Mouse (Mus musculus): ENCODE data around the gene Kcns3.

Kcns3 gene

GRCm38 (mm10) chr12:11132418-11132817 lies 18.4 kb downstream of the Kcns3 start:
- no peak for TF ChIP-seq GATA4 (IDR thresholded peaks at IDR 0.05; ENCODE audit: insufficient replicate concordance, low read length)

DNA sequence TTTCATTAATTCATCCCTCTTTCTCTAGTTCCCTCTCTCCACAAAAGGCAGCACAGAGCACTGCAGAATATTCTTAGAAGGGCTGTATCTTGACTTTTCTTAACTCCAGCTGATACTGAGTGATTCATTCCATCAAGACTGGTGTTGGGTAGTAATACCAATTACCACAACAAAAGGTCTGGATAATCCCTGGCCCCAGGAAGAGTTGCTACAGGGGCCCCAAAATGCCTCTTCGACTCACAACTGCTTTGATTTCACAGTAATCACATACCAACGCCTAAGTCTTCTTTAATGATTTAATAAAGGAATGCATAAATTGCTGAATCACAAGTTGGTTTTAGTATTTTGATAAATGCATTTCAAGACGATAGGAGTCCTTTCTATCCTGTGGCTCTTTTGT lies 21.7 kb downstream of the Kcns3 start:
- no peak for TF ChIP-seq GATA4 (IDR thresholded peaks at IDR 0.05; ENCODE audit: insufficient replicate concordance, low read length)

GRCm38 (mm10) chr12:11126186-11126759 lies 24.6 kb downstream of the Kcns3 start:
- no peak for TF ChIP-seq GATA4 (IDR thresholded peaks at IDR 0.05; ENCODE audit: insufficient replicate concordance, low read length)

- no peak for TF ChIP-seq GATA4 (IDR thresholded peaks at IDR 0.05; ENCODE audit: insufficient replicate concordance, low read length)
Observed at GRCm38 (mm10) chr12:11101565-11101964, 49.3 kb downstream of the Kcns3 start.

DNA sequence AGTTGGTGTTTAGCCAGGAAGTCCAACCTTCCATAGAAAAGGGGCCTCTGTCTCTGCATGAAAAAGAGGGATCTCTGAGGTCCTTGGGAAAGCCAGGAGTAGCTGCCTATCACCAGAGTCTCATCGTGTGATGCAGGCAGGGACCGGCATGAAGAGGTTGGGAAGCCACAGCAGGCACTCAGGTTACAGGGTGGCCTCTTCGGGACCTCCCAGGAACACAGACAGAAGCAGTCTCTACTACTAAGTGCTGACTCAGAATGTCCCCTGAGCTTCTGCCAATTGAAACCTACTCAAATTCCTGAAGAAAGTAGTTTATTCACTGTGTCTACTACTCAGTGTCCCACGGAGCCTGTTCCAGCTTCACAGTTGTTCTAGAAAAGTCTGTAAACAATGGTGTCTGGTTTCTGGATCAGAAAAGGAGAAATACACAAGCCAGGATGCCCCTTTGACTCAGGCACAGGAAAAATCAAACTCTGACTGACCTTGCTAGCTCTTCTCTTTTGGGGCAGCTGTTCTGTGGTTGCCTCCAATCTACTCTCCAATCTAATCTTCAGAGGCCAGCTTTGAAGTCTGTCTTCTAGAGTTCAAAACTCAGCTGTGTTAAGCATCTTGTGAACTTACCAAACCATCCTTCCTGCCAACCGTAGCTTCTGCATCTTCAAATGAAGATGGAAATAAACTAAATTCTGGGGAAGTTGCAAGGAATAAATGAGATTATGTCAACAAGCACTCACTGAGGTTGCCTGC lies 62.1 kb downstream of the Kcns3 start:
- TF ChIP-seq GATA4 (IDR thresholded peaks at IDR 0.05; ENCODE audit: insufficient replicate concordance, low read length): no peak

DNA sequence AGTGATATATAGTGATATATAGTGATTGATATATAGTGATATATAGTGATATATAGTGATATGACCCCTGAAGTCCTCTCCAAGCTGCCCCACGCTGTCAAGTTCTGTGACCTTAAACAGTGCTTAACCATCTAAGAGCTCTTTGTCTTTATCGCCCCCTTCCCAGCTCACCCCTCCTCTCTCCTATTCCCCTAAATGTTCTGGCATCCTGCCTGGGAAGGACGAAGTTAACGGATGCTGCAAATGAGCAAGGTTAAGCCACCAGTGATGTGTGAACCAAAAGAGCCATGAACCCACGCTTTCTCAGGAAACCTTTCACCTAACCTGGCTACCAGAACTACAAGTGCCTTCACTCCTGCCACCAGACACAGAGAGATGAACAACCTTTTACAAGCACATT lies 64.0 kb downstream of the Kcns3 start:
- TF ChIP-seq GATA4 (IDR thresholded peaks at IDR 0.05; ENCODE audit: insufficient replicate concordance, low read length): no peak

DNA sequence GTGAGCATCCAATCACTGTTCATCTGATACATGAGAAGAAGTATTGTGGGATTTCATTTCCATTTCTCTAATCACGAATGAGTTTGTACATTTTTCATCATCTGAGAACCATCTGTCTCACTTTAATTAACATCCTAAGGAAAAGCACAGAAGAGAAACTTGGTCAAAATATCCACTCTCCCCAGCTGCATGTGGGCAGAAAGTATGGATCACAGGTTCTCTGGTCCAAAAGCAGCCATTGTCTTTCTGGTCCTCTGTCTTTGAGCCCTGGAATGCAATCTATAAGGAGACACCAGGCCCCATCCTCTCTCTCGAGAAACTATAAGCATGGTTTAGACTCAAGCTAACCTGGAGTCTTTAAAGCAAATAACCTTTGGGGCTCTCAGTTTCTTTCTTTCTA lies 79.8 kb downstream of the Kcns3 start:
- no peak for TF ChIP-seq GATA4 (IDR thresholded peaks at IDR 0.05; ENCODE audit: insufficient replicate concordance, low read length)

DNA sequence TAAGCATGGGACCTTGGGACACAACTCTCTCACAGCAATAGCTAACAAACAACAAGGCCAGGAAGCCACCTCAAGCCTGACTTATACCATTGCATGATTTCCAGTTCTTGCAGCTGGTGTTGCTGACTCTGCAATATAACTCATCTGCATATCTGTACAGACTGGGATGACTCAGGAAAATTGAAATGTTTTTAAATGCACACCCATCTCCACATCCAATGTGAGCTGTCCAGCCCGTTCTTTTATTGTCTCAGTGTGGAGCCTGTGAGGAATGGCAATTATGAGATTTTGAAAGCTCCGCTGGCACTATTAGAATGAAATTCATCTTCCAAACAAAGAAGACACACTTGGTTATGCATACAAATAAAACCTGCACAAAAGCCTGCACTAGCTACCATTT lies 84.0 kb downstream of the Kcns3 start:
- no peak for TF ChIP-seq GATA4 (IDR thresholded peaks at IDR 0.05; ENCODE audit: insufficient replicate concordance, low read length)

DNA sequence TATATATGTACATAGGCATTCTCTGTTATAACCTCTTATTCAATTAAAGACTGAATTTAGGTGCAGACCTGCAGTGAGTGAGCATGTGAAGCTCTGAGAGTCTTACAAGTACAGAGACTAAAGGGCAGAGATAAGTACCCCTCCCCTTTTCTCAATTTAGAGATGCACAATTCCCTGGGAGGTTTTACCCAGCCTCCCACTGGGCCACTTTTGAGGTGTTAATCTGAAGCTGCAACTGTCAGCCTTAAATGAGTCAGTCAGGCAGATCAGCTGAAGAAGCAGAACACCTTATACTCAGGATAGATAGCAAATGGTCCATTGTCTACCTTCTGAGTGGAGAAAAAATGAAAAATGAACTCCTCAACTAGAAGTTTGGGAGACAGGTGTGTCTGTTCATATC lies 109.0 kb downstream of the Kcns3 start:
- no peak for TF ChIP-seq GATA4 (IDR thresholded peaks at IDR 0.05; ENCODE audit: insufficient replicate concordance, low read length)
